Mouse (Mus musculus) thymus, adult 2 months (tissue): ENCODE results near the gene Vwf. TPM values are rescaled to one million over a fixed set of nuclear protein-coding genes. Genes with fewer than 3 reads are reported as not detected.

Source experiments
- DNase-seq: peaks from one replicate; pipeline ENCODE4 v3.0.0; 2021
- H3K27ac ChIP-seq: fragments of 200-500 bp; 2 replicates; pipeline ENCODE4 v1.5.1; 2012; ENCODE audit warnings: low read length, control low read depth; ENCODE audit not compliant: control insufficient read depth, insufficient read depth
- H3K27me3 ChIP-seq: fragments of 200-500 bp; 2 replicates; pipeline ENCODE4 v1.6.1; 2012; ENCODE audit warnings: mild to moderate bottlenecking, low read length, moderate library complexity, mixed read lengths; ENCODE audit not compliant: control insufficient read depth, insufficient read depth
- H3K36me3 ChIP-seq: fragments of 200-500 bp; 2 replicates; pipeline ENCODE4 v1.6.1; 2012; ENCODE audit warnings: mild to moderate bottlenecking, low read length, moderate library complexity; ENCODE audit not compliant: control insufficient read depth, insufficient read depth
- H3K4me1 ChIP-seq: fragments of 200-500 bp; replicated peaks from 2 replicates; pipeline ENCODE4 v1.6.1; 2012; ENCODE audit warnings: low read length; ENCODE audit not compliant: control insufficient read depth, insufficient read depth
- H3K4me3 ChIP-seq: fragments of 200-500 bp; 2 replicates; pipeline ENCODE4 v1.5.1; 2012; ENCODE audit warnings: mild to moderate bottlenecking, low read length, control low read depth, moderate library complexity; ENCODE audit not compliant: control insufficient read depth, insufficient read depth
- CTCF ChIP-seq: fragments of 200-500 bp; IDR thresholded peaks from 2 replicates; pipeline ENCODE4 v1.5.1; 2012; ENCODE audit warnings: mild to moderate bottlenecking, control low read depth, low read length, moderate library complexity, borderline replicate concordance; ENCODE audit not compliant: control insufficient read depth, poor library complexity, insufficient read depth; ENCODE audit errors: extremely low read depth
- POLR2A ChIP-seq: fragments of 200-500 bp; IDR thresholded peaks from 2 replicates; pipeline ENCODE4 v1.6.1; 2012; ENCODE audit warnings: mild to moderate bottlenecking, low read length, control low read depth, moderate library complexity; ENCODE audit not compliant: control insufficient read depth, poor library complexity, insufficient read depth; ENCODE audit errors: extremely low read depth
- WGBS: fragments of 180-500 bp; shearing (Covaris S2); methylation state at CpG from one replicate; pipeline ENCODE4 v1.1.7; 2018; 5-methylcytosine and 5-hydroxymethylcytosine counted together
- polyA plus RNA-seq: library from polyadenylated mRNA; depleted of rRNA; stranded (reverse); fragments of >200 nt; gene quantifications from 2 replicates; pipeline ENCODE4 v1.2.3, GENCODE M21; 2012

The Vwf gene
- polyA plus RNA-seq, 1 experiment: 32.3 TPM

DNA sequence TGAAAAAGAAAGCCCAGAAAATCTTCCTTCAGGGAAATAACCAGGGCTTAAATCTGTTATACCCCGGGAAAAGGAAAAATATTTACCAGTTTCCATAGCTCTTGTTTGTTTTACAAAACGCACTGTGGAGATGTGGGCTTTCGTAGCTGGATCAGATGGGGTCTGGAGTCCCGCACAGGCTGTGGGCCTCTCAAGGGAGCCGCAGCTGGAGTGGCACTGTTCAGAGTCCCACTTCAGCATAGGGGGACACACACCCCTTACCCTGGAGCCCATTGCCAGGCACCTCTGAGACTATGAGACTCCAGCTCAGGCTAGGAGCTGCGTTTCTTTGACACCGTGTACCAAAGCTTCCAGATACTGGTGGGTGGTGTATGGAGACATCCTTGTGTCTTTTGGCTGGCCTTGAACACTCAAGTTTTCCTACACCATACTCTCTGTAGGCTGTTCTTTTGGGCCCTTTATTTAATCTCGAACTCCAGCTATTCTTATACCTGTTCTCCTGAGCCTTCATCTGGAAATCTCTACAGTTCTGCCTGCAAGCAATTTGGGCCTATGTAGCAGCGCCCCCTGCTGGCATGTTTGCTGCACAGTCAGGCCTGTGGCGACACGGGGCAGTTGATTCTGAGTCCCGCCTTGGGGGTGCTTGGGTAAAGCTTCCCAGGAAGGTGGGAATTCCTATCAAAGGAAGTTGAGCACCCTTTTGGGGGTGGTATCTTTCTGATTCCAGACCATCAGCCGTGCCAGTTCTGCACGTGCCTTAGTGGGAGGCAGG lies 114.7 kb downstream of the Vwf start:
- no peaks in the 10 kb centered on the region for H3K36me3 ChIP-seq
- H3K27ac ChIP-seq: no peak overlapping the region
- H3K4me3 ChIP-seq: no peak overlapping the region
- 59% methylated on average over 14 of the region's 14 CpGs for WGBS
- H3K4me1 ChIP-seq: no peaks in the 10 kb centered on the region
- no peaks in the 10 kb centered on the region for H3K27me3 ChIP-seq
- no peak for TF ChIP-seq POLR2A
- TF ChIP-seq CTCF: peak; percentile 82; the same call in 1 of the 2 replicates
- DNase-seq: peak; percentile 59

DNA sequence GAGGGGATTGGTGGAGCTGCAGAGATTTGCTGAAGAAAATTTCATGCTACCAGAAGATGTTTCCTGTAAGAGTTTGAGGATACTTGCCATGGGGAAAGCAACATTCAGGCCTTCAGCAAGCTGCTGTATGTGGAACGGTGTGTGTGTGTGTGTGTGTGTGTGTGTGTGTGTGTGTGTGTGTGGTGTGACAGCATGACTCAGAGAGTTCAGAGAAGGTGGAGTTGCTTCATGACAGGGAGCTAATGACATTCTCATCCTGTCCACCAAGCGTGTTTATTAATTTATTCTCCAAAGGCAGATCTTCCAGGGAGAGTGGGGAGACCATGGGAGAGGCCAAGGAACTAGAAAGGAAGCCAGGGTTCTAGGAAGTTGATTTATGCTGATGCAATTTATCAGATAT lies 117.3 kb downstream of the Vwf start:
- Histone ChIP-seq H3K27ac (no peak overlapping the region), H3K27me3 (no peaks in the 10 kb centered on the region), H3K36me3 (no peaks in the 10 kb centered on the region), H3K4me3 (no peak overlapping the region), H3K4me1 (no peaks in the 10 kb centered on the region)
- no peak for TF ChIP-seq POLR2A
- no peak for TF ChIP-seq CTCF
- 75% methylated on average over 2 of the region's 2 CpGs for WGBS
- DNase-seq: no peak

DNA sequence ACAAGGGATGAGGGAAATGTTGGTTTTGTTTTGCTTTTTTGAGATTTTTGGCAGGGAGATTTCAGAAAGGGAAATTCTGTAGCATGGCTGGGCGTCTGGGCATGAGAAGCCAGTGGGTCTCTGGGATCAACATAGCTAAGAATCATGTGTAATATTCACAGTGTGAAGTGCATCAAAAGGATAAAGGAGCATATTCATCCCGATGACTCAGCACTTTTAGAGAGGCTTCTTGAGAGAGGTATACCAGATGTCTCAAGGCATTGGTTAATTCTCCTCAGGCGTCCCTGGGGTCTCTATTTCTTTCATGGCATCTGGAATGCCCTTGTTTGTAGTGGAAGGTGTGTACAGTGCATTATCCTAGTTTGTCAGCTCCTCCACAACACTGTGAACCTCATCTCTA lies 125.3 kb downstream of the Vwf start:
- TF ChIP-seq POLR2A: no peak
- TF ChIP-seq CTCF: no peak
- no peak for DNase-seq
- Histone ChIP-seq H3K27ac (no peak overlapping the region), H3K36me3 (no peaks in the 10 kb centered on the region), H3K27me3 (no peaks in the 10 kb centered on the region), H3K4me3 (no peak overlapping the region), H3K4me1 (no peaks in the 10 kb centered on the region)
- 92% methylated on average over 3 of the region's 3 CpGs for WGBS

DNA sequence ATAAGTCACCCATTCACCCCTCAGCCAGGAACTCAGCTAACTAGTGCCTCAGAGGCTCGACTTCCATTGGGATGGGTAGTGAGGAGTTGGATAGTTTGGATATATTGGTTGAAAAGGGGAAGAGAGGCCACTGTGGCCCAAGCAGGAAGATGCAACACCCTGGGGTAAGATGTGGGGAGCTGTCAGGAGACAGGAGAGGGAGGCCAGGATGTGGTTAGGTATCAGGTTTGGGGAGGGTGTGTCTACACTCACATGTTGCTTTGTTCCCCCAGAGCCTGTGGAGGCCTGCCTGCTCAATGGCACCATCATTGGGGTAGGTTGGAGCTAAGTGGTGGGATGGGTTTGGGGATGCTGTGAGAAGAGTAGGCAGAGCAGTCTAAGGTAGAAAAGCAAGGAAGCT lies 131.9 kb downstream of the Vwf start:
- TF ChIP-seq CTCF: no peak
- TF ChIP-seq POLR2A: no peak
- Histone ChIP-seq H3K36me3 (no peaks in the 10 kb centered on the region), H3K27me3 (no peaks in the 10 kb centered on the region), H3K4me1 (0 out of 2 replicates have a peak, but pooled peaks cover 4% of the 10 kb centered on the region), H3K27ac (no peak overlapping the region), H3K4me3 (no peak overlapping the region)
- 39% methylated on average over 1 of the region's 1 CpGs for WGBS
- peak; percentile 16 for DNase-seq

DNA sequence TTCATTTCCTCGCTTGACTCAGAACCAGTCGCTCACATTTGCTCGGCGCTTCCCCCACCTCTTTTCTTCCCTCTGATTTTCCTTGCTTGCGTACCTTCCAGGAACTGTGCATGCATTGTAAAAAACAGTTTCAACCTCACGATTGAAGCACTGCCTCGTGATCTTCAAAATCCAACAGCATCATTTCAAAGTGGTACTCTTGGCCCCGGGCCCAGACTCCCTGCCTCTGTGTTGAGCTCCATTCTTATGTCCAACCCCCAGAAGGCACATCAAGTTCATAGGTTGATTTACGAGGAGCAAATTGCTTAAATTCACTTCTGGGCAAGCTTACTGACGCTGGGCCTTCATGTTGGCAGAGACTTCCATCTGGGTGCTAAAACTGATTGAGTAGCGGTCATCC lies 134.0 kb downstream of the Vwf start:
- TF ChIP-seq CTCF: no peak
- no peak for TF ChIP-seq POLR2A
- Histone ChIP-seq H3K4me1 (0 out of 2 replicates have a peak, but pooled peaks cover 4% of the 10 kb centered on the region), H3K27ac (no peak overlapping the region), H3K27me3 (no peaks in the 10 kb centered on the region), H3K4me3 (no peak overlapping the region), H3K36me3 (no peaks in the 10 kb centered on the region)
- WGBS: 94% methylated on average over 11 of the region's 11 CpGs
- no peak for DNase-seq

DNA sequence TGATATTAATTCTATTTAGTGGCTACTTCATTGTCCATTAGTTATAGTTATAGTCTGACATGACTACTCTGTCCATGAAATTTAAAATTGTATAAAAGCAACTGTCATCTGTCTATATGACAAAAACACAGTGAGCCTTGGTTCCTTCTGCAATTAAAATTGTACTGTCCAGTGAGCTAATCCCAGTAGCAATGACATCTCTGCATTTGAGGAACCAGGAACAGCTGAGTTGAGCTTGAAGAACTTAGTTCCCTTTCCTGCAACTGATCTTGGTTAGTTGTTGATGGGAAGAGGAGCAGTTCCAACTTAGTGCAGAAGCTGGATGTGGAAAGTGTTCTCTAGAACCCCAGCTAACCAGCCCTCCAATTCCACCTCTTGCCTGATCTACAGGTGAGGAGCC lies 138.8 kb downstream of the Vwf start:
- H3K4me1 ChIP-seq: no peaks in the 10 kb centered on the region
- no peak overlapping the region for H3K27ac ChIP-seq
- no peak overlapping the region for H3K4me3 ChIP-seq
- H3K27me3 ChIP-seq: no peaks in the 10 kb centered on the region
- no peaks in the 10 kb centered on the region for H3K36me3 ChIP-seq
- TF ChIP-seq CTCF (no peak), POLR2A (no peak)
- DNase-seq: no peak
